8 mouse cellular contexts compared by ENCODE assay signal in the genomic region with DNA sequence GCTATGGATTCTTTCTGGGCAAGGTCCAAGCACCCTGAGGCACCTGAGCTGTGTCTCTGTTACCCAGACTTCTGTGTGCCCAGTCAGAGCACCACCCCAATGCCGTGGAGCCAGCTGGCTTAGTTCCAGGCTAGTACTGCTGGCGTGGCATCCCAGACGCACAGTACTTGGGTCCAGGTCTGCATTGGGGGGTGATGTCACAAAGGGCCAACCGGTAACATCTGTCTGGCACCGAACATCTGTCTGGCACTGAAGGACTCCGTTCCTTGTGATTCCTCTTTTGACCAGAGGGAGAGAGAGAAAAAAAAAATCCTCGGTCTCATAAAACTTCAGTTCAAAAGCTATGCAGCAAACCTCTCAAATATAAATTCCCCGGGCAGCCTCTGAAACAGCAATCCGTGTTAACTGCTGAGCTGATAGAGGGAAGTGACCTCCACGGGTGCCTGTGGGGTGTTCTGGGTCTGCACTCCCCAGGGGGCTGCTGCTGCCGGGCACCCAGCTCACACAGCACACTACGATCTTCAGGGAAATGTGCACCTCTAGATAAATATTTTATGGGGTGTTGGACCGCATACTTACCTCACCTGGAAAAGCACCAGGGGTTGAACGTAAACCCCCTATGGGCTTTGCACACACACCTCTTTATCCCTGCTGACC. TPM values are rescaled to one million over a fixed set of nuclear protein-coding genes. Genes with fewer than 3 reads are reported as not detected.
A peak's percentile ranks its signal among the peaks of the same experiment; 100 is the strongest.
DNase-seq lines count a peak whose midpoint lies in the region; ATAC-seq and TF ChIP-seq lines count a peak whose summit lies in the region.

No protein-coding gene starts in this region.

- peak overlapping the region; percentile 69 for H3K4me3 ChIP-seq in bone marrow macrophage, adult 2 months (ENCODE audit: insufficient read depth, low read length)
- peak overlapping the region; percentile 43 for H3K4me3 ChIP-seq in forebrain, embryonic 15.5 days
- peak overlapping the region; percentile 49 for H3K4me3 ChIP-seq in kidney, embryonic 14.5 days (ENCODE audit: low read length)
- H3K4me3 ChIP-seq in midbrain, embryonic 13.5 days (replicated peaks): peak overlapping the region; percentile 43

- TF ChIP-seq POLR2A in bone marrow macrophage, adult 2 months (IDR thresholded peaks at IDR 0.05; ENCODE audit: borderline replicate concordance, low read depth, low read length): no peak

- no peaks in the 10 kb centered on the region for H3K36me3 ChIP-seq in forebrain, embryonic 15.5 days
- H3K36me3 ChIP-seq in kidney, embryonic 14.5 days (ENCODE audit: control insufficient read depth, insufficient read depth, low read length): no peaks in the 10 kb centered on the region
- no peaks in the 10 kb centered on the region for H3K36me3 ChIP-seq in midbrain, embryonic 13.5 days

- H3K4me2 ChIP-seq in forebrain, embryonic 15.5 days (replicated peaks): peak overlapping the region; percentile 83
- H3K4me2 ChIP-seq in kidney, embryonic 14.5 days (replicated peaks; ENCODE audit: low read depth, low read length): peak overlapping the region; percentile 89
- H3K4me2 ChIP-seq in midbrain, embryonic 13.5 days (replicated peaks): peak overlapping the region; percentile 85

- no peak overlapping the region for H3K27ac ChIP-seq in bone marrow macrophage, adult 2 months (ENCODE audit: insufficient read depth, low read depth, low read length)
- no peak overlapping the region for H3K27ac ChIP-seq in forebrain, embryonic 15.5 days (replicated peaks)
- no peak overlapping the region for H3K27ac ChIP-seq in kidney, embryonic 14.5 days (ENCODE audit: low read depth, low read length)
- H3K27ac ChIP-seq in midbrain, embryonic 13.5 days: no peak overlapping the region

- H3K4me1 ChIP-seq in bone marrow macrophage, adult 2 months (ENCODE audit: control insufficient read depth, insufficient read depth, low read length): peaks cover 4% of the 10 kb centered on the region
- peaks cover 28% of the 10 kb centered on the region for H3K4me1 ChIP-seq in forebrain, embryonic 15.5 days
- peaks cover 17% of the 10 kb centered on the region for H3K4me1 ChIP-seq in kidney, embryonic 14.5 days (ENCODE audit: control insufficient read depth, insufficient read depth, low read length)
- H3K4me1 ChIP-seq in midbrain, embryonic 13.5 days (replicated peaks): peaks cover 41% of the 10 kb centered on the region

- TF ChIP-seq CTCF in bone marrow macrophage, adult 2 months (IDR thresholded peaks at IDR 0.05; ENCODE audit: low read depth, low read length): no peak

- peaks cover 74% of the 10 kb centered on the region for H3K27me3 ChIP-seq in forebrain, embryonic 15.5 days
- peaks cover 77% of the 10 kb centered on the region for H3K27me3 ChIP-seq in kidney, embryonic 14.5 days (ENCODE audit: control insufficient read depth, insufficient read depth, low read length)
- peaks cover 96% of the 10 kb centered on the region for H3K27me3 ChIP-seq in midbrain, embryonic 13.5 days

- no peak for ATAC-seq in forebrain, embryonic 15.5 days (replicated peaks)
- ATAC-seq in kidney, embryonic 14.5 days (ENCODE audit: low FRiP score, low TSS enrichment): no peak
- no peak for ATAC-seq in midbrain, embryonic 13.5 days

- H3K9me3 ChIP-seq in forebrain, embryonic 15.5 days: no peaks in the 10 kb centered on the region
- no peaks in the 10 kb centered on the region for H3K9me3 ChIP-seq in kidney, embryonic 14.5 days (ENCODE audit: control insufficient read depth, low read length)
- no peaks in the 10 kb centered on the region for H3K9me3 ChIP-seq in midbrain, embryonic 13.5 days

- H3K9ac ChIP-seq in forebrain, embryonic 15.5 days (replicated peaks): peak overlapping the region; percentile 36
- H3K9ac ChIP-seq in kidney, embryonic 14.5 days (ENCODE audit: low read depth, low read length): no peak overlapping the region
- H3K9ac ChIP-seq in midbrain, embryonic 13.5 days (replicated peaks): no peak overlapping the region

- WGBS in forebrain, embryonic 15.5 days: 17% methylated on average over 14 of the region's 14 CpGs
- WGBS in kidney, embryonic 14.5 days: 21% methylated on average over 14 of the region's 14 CpGs
- 20% methylated on average over 14 of the region's 14 CpGs for WGBS in midbrain, embryonic 13.5 days

- DNase-seq in adrenal gland, adult 2 months: peak; percentile 74
- no peak for DNase-seq in adrenal gland, postnatal 4 days (ENCODE audit: low spot score in 2 of 2)
- no peak for DNase-seq in yolk sac, embryonic 10.5 days (ENCODE audit: low spot score)
- DNase-seq in spleen, postnatal 10 days (ENCODE audit: low spot score in 2 of 2): no peak

RNA-seq across cellular contexts. Expression of gene H6pd, which starts 22.5 kb away (rescaled TPM):
- 100 to 1,000 TPM; 120 to 197 TPM for total RNA-seq in adrenal gland, adult 2 months (2021)
- polyA plus RNA-seq in adrenal gland, adult 2 months (2012; rRNA removed): 146 and 154 TPM in 2 replicates
- total RNA-seq in adrenal gland, postnatal 4 days (2021): 100 to 1,000 TPM; 108 to 120 TPM
- 35.4 and 41.1 TPM in 2 replicates for polyA plus RNA-seq in bone marrow macrophage, adult 2 months (2012; ENCODE audit: insufficient read depth, insufficient read length, missing spikeins)
- polyA plus RNA-seq in forebrain, embryonic 15.5 days (2015; fragmentation: Nextera tagmentation; extraction: Ambion mirVana): 1.2 and 1.5 TPM in 2 replicates
- 6.8 and 10.7 TPM in 2 replicates for polyA plus RNA-seq in kidney, embryonic 14.5 days (2014; fragmentation: Nextera tagmentation; extraction: Ambion mirVana)
- polyA plus RNA-seq in midbrain, embryonic 13.5 days (2015; fragmentation: Nextera tagmentation; extraction: Ambion mirVana): 1.7 and 1.9 TPM in 2 replicates

RNA-seq across cellular contexts. Expression of gene Gpr157, which starts 55.8 kb away (rescaled TPM):
- total RNA-seq in adrenal gland, adult 2 months (2021): 1 to 10 TPM; 1.0 to 2.0 TPM
- 1.9 and 2.2 TPM in 2 replicates for polyA plus RNA-seq in adrenal gland, adult 2 months (2012; rRNA removed)
- total RNA-seq in adrenal gland, postnatal 4 days (2021): 1 to 10 TPM; 3.1 to 3.8 TPM
- polyA plus RNA-seq in bone marrow macrophage, adult 2 months (2012; ENCODE audit: insufficient read depth, insufficient read length, missing spikeins): 4.8 and 5.1 TPM in 2 replicates
- 0.20 and 0.23 TPM in 2 replicates for polyA plus RNA-seq in forebrain, embryonic 15.5 days (2015; fragmentation: Nextera tagmentation; extraction: Ambion mirVana)
- 0.20 and 0.24 TPM in 2 replicates for polyA plus RNA-seq in kidney, embryonic 14.5 days (2014; fragmentation: Nextera tagmentation; extraction: Ambion mirVana)
- polyA plus RNA-seq in midbrain, embryonic 13.5 days (2015; fragmentation: Nextera tagmentation; extraction: Ambion mirVana): 0.15 and 0.26 TPM in 2 replicates
